Mouse (Mus musculus) A20 (cell line): ENCODE measurements around the gene Vamp8.
A peak's percentile ranks its signal among the peaks of the same experiment; 100 is the strongest.

ENCODE experiments used
- DNase-seq: peaks from one replicate; pipeline ENCODE4 v3.0.0-alpha.2; 2011; ENCODE audit warnings: low read depth, low spot score

Gene Vamp8

DNA sequence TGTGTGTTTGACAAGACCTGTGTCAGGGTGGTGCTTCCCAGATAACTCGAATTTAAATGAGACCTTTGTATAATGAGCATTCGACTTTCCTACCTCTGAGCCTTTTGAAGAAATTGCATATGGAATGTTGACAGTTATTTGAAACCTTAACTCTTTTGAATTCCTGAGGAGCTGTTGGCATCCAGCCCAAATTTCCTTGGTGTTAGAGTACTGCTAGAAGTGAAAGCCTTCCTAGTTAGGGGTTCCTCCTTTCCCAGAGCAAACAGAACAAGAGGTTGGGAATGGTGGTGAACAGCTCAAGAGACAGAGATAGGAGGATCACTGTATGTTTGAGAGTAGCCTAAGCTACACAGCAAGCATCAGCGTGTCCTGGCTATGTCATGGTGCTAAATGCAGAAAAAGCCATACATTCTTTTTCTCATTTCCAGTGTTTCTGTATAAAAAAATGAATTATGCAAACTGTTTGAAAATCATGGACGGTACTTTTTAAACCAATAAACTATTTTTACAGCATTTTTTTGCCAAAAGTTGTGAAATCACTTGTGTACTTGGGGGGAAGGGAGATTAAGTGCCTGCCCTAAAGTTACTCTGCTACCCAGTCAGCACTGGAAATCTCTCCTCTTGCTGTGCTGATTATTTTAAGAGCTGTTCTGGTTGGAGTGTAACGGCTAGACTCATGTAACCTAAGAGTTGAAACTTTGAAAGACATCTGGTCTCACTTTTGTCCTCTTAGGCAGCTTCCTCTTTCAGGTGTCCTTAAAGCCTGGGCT is 37.7 kb downstream of the Vamp8 start:
- peak; percentile 49 for DNase-seq

DNA sequence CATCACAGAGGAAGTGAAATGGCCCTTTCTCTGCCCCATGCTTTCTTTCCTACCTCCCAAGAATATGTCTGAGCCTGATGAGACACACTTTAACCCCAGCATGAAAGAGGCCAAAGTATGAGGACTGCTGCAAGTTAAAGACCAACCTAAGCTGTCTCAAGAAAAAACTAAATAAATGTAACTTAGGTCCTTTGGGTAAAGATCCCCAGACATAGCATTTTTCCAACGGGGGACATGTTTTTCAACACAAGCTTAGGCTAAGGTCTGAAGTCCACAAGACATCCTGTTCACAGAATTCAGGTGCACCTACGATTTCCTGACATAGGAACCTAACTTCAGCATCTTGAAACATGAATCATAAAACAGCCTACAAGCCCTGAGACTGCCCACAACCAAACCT is 40.3 kb downstream of the Vamp8 start:
- no peak for DNase-seq

DNA sequence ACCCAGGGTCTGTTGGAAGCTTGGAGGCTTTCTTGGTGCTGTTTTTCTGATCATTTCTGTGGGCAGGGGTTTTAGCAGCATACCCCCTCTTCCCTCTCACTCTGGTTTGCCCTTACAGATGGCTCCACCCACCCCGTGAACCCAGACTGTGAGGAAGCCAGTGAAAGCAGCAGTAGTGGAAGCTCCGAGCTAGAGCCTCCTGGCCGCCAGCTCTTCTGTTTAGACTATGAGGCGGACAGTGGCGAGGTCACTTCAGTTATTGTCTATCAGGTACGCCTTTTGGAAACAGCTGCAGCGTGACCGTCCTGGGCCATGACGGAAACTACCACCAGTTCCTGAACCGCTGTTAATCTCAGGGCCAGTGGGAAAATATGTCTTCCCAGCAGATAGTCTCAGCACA is 42.1 kb downstream of the Vamp8 start:
- DNase-seq: no peak

DNA sequence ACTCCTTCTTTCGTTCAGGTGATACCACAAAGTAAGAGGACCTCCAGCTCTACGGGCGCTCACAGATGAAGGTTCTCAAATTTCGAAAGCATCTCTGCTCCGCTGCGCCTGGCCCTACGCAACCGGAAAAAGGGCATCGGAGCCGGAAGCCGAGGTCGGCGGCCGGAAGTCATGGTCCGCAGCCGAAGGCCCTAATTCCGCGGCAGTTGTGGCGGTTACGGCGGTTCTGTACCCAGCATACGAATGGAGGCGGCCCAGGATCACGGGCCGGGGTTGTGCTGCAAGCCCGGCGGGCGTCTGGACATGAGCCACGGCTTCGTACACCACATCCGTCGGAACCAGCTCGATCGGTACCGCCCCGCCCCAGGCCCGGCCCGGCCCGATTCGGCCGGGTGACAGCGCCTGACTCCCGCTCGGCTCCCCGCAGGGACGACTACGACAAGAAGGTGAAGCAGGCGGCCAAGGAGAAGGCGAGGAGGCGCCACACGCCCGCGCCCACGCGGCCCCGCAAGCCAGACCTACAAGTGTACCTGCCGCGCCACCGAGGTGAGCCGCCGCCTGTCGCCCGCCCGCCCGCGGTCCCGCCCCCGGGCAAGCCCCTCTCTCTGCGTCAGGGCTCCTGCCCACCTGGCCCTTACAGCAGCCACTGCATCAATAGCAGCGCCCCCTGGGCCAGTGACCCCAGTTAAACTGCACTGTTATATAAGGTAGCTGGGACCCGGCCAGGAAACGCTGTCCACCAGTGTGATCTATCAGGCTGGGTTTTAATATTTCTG is 43.1 kb downstream of the Vamp8 start, which contains the start of gene 0610030E20Rik:
0610030E20Rik (plus strand) TSS at position 152 of the 776 bp plus-strand sequence.
- DNase-seq: peak; percentile 82

DNA sequence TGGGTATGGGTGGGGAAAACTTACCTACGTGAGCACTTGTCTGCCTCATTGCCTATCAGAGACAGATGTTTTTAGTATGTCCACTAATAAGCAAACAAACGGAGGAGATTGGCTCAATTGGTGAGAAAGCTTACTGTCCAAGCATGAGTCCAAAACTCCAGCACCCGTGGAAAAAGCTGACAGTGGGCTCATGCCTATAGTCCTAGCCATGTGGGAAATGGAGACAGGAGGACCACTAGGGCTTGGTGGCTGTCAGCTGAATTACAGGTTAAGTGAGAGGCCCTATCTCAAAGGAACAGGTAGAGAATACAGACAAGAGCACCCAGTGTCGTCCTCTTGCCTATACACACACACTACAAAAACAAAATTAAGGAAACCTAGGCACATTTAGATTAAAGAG is 44.2 kb downstream of the Vamp8 start:
- DNase-seq: peak; percentile 30

DNA sequence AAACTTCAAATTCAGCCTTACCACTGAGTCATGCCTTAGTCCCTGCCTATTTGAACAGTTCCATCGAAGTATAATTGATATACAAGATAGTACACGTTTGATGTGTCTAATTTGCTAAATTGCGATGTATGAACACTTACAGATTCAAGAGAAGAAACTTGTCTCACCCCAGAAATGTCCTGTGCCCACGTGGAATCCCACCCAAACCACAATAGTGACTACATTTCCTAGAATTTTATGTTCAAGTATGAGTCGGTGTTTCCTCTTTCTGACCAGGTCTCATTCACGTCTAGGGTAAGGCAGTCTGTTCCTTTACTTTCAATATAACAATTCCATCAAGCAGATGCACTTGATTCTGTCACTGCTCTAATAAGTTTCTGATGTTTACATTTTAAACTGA is 44.9 kb downstream of the Vamp8 start:
- no peak for DNase-seq

DNA sequence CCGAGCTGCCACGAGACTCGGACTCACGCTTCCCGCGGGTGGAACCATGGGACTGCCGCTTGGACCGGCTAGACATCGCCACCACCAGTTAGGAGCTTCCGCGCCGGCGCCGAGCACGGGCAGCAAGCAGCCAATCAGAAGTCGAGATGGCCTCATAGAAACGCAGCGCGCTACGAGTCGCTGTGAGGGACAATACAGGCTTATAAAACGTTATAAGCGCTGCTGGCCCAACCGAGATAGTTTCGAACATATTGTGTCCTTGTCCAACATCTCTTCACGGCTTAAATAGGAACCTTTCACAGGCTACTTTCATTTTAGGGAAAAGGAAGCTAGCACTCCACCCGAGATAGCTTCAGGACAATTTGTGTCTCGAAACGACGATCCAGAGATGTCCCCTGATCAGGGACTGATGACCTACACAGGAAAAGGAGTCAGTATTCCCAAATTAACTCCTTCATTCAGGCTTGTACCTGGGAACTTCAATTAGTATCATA is 45.4 kb downstream of the Vamp8 start, which contains the start of gene Usp39:
Usp39 (minus strand) TSS at position 111 of the 494 bp plus-strand sequence.
- DNase-seq: peak; percentile 88

DNA sequence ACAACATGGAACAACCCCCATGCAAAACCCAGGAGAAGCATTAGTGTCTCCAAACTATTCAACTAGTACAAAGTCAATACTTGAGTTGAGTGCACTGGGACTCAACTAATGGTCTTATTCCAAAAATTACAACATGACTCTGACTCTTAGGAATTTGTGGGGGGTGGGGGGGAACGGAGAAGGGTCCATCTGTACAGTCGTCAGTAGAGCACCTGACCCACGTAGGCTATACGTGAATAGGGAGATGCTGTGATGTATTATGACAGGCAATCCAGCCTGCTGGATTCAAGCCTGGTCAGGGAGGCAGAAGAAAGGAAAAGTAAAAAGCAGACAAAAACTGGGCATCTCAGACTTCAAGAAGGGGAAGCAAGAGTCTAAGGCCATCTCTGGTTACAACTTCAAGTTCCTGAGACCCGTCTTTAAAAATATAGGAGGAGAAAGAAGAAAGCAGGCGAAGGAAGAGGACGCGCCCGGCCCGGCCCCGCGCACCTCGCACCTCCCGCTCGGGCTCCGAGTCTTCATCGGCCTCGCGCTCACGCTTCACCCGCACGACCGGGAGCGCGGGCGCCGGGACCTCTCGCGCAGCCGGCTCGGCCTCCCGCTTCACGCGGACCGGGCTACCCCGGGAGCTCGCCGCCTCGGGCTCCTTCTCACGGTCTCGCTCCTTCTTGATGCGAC is 46.0 kb downstream of the Vamp8 start:
- no peak for DNase-seq

DNA sequence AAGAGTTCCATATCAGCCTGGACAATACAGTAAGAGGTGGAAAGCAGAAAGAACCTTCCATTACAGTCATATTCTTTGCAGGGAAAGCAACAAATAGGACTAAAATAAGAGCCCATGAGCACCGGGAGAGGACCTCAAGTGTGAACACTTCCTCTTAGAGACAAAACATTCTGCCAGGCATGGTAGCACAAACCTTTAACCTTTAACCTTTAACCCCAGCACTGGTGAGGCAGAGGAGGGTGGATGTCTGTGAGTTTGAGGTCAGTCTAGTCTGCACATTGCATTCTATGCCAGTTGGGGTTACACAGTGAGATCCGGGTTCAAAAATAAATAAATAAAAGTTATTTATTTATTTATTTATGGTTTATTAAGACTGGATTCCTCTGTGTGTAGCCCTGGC is 50.0 kb downstream of the Vamp8 start:
- DNase-seq: no peak
